Mouse (Mus musculus) C2C12 (cell line): ENCODE results near the gene Timeless.

Experiments
- CTCF ChIP-seq: IDR thresholded peaks from one replicate; pipeline ENCODE4 v1.5.1; 2011; ENCODE audit not compliant: control insufficient read depth, insufficient read depth, insufficient read length
- FOSL1 ChIP-seq: IDR thresholded peaks from one replicate; pipeline ENCODE4 v1.8.0; 2011; ENCODE audit warnings: mild to moderate bottlenecking, low read length; ENCODE audit not compliant: poor library complexity, insufficient read depth, severe bottlenecking

- no peak for TF ChIP-seq CTCF
- TF ChIP-seq FOSL1, result peak; percentile 88
Measured at GRCm38 (mm10) chr10:128256328-128256727, 24.5 kb downstream of the Timeless start.
